Mouse (Mus musculus) lung, adult 2 months (tissue): ENCODE measurements around the gene Olfr1282.

Experiments
- CTCF ChIP-seq: fragments of 200-500 bp; IDR thresholded peaks from 2 replicates; pipeline ENCODE4 v1.5.1; 2011; ENCODE audit warnings: mild to moderate bottlenecking, low read length, control low read depth; ENCODE audit not compliant: insufficient read depth
- POLR2A ChIP-seq: fragments of 200-500 bp; IDR thresholded peaks from 2 replicates; pipeline ENCODE4 v1.6.1; 2011; ENCODE audit warnings: low read depth, mild to moderate bottlenecking, control low read depth, low read length, borderline replicate concordance; ENCODE audit errors: extremely low read depth

- TF ChIP-seq POLR2A (no peak), CTCF (no peak)
These were observed 46.0 kb downstream of the Olfr1282 start, which contains the start of gene Olfr1278 for GRCm38 (mm10) chr2:111289836-111290235.
